Mouse (Mus musculus): ENCODE data around the gene Cenpk. TPM values are rescaled to one million over a fixed set of nuclear protein-coding genes. Genes with fewer than 3 reads are reported as not detected.

Gene Cenpk
- total RNA-seq, 2 experiments from 2014 or later: 3.4 to 5.1 TPM

Other genes with a start within 250 kb of the Cenpk start
- gene Nln, start 119.0 kb upstream of the Cenpk start, total RNA-seq (2021): 10 to 100 TPM; 77.8 to 81.4 TPM
- gene Sgtb, start 118.9 kb upstream of the Cenpk start, total RNA-seq (2021): 10 to 100 TPM; 35.2 to 38.1 TPM
- gene Trappc13, start 50.1 kb upstream of the Cenpk start, total RNA-seq (2021): 10 to 100 TPM; 47.3 to 50.4 TPM
- gene Trim23, start 49.8 kb upstream of the Cenpk start, total RNA-seq (2021): 10 to 100 TPM; 52.2 to 53.0 TPM
- 10 to 100 TPM; 10.9 to 12.5 TPM for gene Ppwd1, start 232 bp downstream of the Cenpk start, total RNA-seq (2021)
- gene Adamts6, start 59.2 kb downstream of the Cenpk start, total RNA-seq (2021): 1 to 10 TPM; 3.5 to 3.7 TPM

All from left cerebral cortex, postnatal 4 days (tissue).